Mouse (Mus musculus) liver, adult (tissue): ENCODE measurements around the gene Hoxb3.

Experiments
- GATA4 ChIP-seq: IDR thresholded peaks from 2 replicates; pipeline ENCODE4 v1.6.1; 2014; ENCODE audit warnings: mild to moderate bottlenecking, low read length; ENCODE audit not compliant: insufficient replicate concordance

Gene Hoxb3

GRCm38 (mm10) chr11:96352691-96353521 is 29.8 kb downstream of the Hoxb3 start:
- 0 out of 2 replicates have a peak, but pooled peaks have one; percentile 30 for TF ChIP-seq GATA4

- TF ChIP-seq GATA4, result 0 out of 2 replicates have a peak, but pooled peaks have one; percentile 14
These were observed 30.4 kb downstream of the Hoxb3 start for GRCm38 (mm10) chr11:96353522-96353841.

DNA sequence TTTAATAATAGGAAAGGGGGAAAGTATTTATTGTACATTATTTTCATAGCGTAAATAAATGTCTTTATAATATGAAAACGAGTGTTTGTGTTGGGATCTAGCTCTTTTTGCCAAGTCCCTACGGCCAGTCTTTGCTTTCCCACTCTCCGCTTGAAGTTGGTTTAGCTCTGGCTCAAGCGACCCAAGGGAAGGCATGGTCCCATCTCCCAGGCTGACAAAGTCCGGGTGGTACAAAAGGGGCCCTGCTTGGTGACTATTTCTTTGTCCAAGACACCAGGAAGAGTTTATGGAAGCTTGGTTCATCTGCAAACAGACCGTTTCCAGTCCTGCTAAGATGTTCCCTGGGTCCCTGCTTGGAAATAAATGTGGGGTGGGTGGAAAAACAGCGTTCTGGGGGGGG is 30.8 kb downstream of the Hoxb3 start:
- TF ChIP-seq GATA4, result no peak

DNA sequence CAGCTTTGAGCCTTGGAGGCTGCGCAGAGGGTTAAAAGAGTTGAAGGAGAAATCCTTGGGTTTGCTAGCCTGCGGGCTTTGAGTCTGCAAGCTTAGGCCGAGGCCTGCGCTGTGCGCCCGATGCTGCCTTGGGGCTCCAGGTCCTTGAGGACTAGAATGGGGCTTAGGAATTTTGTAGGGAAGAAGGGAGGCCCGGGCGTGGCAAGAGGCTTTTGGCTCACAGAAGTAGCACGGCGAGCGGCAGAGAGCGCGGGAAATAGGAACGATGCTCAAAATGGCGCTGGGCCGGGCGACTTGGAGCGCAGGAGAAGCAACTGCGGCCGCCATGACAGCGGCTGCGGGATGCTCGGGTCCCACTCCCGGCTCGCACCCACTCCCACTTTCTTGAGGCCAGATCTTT is 31.2 kb downstream of the Hoxb3 start:
- no peak for TF ChIP-seq GATA4

DNA sequence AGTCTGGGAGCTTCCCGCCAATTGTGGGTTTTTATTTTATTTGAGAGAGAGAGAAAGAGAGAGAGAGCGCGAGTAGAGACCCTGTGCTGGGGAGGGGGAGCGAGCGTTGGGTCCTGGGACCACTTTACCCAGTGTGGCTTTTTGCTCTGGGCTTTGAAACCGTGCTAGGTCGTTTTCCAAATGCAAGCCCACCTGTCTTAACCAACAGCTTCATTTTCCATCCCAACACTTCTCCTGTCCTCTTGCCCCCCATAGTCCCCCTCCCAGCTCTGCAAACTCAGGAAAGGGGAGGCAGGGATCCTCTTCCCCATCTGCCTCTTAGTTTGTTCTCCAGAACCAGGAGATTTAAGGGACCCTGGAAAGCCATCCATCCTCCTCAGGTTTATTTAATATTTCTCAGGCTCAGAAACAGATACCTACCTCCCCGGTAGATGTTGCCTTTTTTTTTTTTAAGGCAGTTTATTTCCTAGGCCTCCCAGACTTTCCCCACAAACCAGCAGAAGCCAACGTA is 31.7 kb downstream of the Hoxb3 start:
- TF ChIP-seq GATA4, result no peak

DNA sequence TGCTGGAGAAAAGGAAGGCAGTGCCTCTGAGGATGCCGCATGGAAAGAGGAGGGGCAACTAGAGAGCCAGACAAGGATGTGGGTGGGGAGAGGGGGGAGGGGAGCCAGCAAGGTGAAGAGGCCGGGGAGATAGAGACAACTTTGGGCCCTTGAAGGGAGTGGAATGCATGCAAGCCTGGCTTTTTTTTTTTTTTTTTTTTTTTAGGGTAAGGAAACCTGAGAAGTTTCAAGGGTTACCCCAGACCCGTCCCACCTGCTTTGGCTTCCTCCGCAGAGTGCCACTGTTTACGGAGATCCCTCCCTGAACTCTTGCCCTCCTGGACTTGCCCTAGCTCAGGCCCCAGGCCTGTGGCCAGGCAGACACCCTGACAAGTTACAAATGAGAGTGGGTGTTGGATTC is 40.7 kb downstream of the Hoxb3 start:
- no peak for TF ChIP-seq GATA4

- TF ChIP-seq GATA4, result no peak
These were observed 42.4 kb downstream of the Hoxb3 start, which contains the start of gene Hoxb1 for GRCm38 (mm10) chr11:96365441-96366091. TSS of gene Hoxb1 (plus strand) at chr11:96365752.

- no peak for TF ChIP-seq GATA4
These were observed 43.2 kb downstream of the Hoxb3 start for GRCm38 (mm10) chr11:96366092-96367041.

DNA sequence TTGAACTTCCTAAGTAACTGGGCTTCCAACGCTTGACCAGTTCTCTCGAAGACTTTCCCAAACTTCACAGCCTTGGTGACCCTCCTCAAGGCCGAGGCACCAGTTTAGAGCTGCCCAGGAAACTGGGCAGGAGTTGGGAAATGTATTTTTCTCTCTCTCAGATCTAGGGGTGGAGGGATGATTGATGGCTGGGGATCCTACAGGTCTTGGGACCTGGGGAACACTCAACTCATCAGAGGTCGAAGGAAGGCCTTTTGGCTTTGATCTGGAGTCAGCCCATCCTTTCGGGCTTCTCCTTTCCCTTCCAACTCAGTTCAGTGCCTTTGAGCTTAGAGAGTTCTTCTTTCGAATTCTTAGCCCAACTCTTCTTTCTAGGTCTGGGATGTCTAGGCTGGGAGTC is 44.0 kb downstream of the Hoxb3 start:
- no peak for TF ChIP-seq GATA4

GRCm38 (mm10) chr11:96368686-96369085 is 45.6 kb downstream of the Hoxb3 start:
- no peak for TF ChIP-seq GATA4

GRCm38 (mm10) chr11:96369140-96369539 is 46.0 kb downstream of the Hoxb3 start:
- no peak for TF ChIP-seq GATA4

- TF ChIP-seq GATA4, result no peak
These were observed 48.6 kb downstream of the Hoxb3 start for GRCm38 (mm10) chr11:96371726-96372125.

DNA sequence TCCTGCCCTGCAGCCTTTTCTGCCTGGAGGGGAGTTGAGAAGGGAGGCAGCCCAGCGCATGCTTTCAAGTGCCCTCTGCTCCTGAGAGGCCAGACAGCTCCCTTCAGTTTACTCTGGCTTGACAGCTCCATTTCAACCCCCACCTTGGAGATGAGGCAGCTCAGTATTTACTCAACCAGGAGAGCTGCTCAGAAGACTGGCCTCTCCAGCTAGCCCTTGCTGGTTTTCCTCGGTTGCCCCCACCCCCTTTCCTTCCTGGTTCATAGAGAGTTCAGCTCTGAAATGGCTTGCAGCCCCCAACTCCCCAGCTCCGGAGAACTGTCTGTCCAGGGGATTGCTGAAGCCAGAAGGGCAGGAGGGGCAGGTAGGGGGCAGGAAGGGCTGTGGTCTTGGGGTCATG is 49.4 kb downstream of the Hoxb3 start:
- TF ChIP-seq GATA4, result no peak

GRCm38 (mm10) chr11:96374810-96375209 is 51.7 kb downstream of the Hoxb3 start:
- no peak for TF ChIP-seq GATA4

DNA sequence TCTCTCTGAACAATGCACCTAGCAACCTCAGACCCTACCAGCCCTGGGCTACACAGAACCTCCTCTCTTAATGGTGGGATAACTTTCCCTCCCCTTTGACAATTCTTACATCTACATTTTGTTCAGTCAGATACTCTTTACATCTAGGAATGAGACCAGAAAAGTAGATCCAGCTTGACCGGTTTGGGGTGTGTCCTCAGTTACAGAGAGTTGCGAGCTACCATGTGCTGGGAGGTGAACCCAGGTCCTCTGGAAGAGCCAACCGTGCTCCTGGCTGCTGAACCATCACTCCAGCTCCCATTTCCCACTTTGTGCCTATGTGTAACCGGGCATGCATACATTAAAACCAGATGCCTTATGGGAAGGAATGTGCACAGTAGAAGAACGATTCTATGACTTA is 60.3 kb downstream of the Hoxb3 start:
- TF ChIP-seq GATA4, result no peak
